In genomic region chr1:74816612-74817199, GRCm38 (mm10) we compare ENCODE assay signal across 8 mouse cellular contexts. TPM values are rescaled to one million over a fixed set of nuclear protein-coding genes. Genes with fewer than 3 reads are reported as not detected.
DNase-seq lines count a peak whose midpoint lies in the region; ATAC-seq and TF ChIP-seq lines count a peak whose summit lies in the region.

No protein-coding gene starts in this region.

- peak overlapping the region; percentile 70 for H3K4me2 ChIP-seq in lung, embryonic 14.5 days

- H3K9me3 ChIP-seq in MEL (replicated peaks; ENCODE audit: insufficient read depth, low read length) = no peaks in the 10 kb centered on the region
- H3K9me3 ChIP-seq in lung, embryonic 14.5 days (ENCODE audit: low read depth, low read length) = no peaks in the 10 kb centered on the region

- no peak for TF ChIP-seq RAD21 in MEL (IDR thresholded peaks at IDR 0.05; ENCODE audit: low read depth, low read length)

- WGBS in lung, embryonic 14.5 days = 4% methylated on average over 38 of the region's 38 CpGs

- peak overlapping the region; percentile 91 for H3K27ac ChIP-seq in MEL (ENCODE audit: control insufficient read depth, low read depth, low read length)
- peak overlapping the region; percentile 81 for H3K27ac ChIP-seq in lung, embryonic 14.5 days (ENCODE audit: low read depth)

- H3K4me1 ChIP-seq in MEL (ENCODE audit: control insufficient read depth in 1 of 2, insufficient read depth in 2 of 2, low read length in 2 of 2) = peaks cover 0 to 7% of the 10 kb centered on the region in 2 experiments; a peak in 2 of 4 replicates
- H3K4me1 ChIP-seq in lung, embryonic 14.5 days (ENCODE audit: insufficient read depth) = no peaks in the 10 kb centered on the region

- peak; percentile 97 for ATAC-seq in hematopoietic stem cell, adult 5-6 weeks (replicated peaks in 1 of 2; ENCODE audit: insufficient read depth in 1 of 2, low FRiP score in 2 of 2, low TSS enrichment in 1 of 2, low read depth in 1 of 2, poor library complexity in 2 of 2, severe bottlenecking in 2 of 2)
- ATAC-seq in lung, embryonic 14.5 days (ENCODE audit: insufficient read depth) = peak; percentile 84
- ATAC-seq in neutrophil, adult 5-6 weeks (ENCODE audit: extremely low read depth, insufficient number of reproducible peaks, low FRiP score, poor library complexity, severe bottlenecking) = peak; percentile 83

- peaks cover 0 to 12% of the 10 kb centered on the region in 2 experiments; a peak in 2 of 4 replicates for H3K36me3 ChIP-seq in MEL (ENCODE audit: control insufficient read depth in 1 of 2, insufficient read depth in 2 of 2, low read length in 2 of 2)
- H3K36me3 ChIP-seq in lung, embryonic 14.5 days (ENCODE audit: insufficient read depth) = no peaks in the 10 kb centered on the region

- peak overlapping the region; percentile 78 to 99 for H3K4me3 ChIP-seq in MEL (ENCODE audit: control insufficient read depth in 1 of 2, insufficient read depth in 1 of 2, low read depth in 2 of 2, low read length in 2 of 2)
- peak overlapping the region; percentile 59 for H3K4me3 ChIP-seq in lung, embryonic 14.5 days (ENCODE audit: low read depth, low read length)

- DNase-seq in MEL (ENCODE audit: low read depth, low spot score) = peak; percentile 94
- DNase-seq in cerebellum, adult 8-10 months = peak; percentile 88
- DNase-seq in forelimb bud, embryonic 11.5 days (ENCODE audit: low read depth, low spot score) = peak; percentile 95
- DNase-seq in layer of hippocampus, adult 8-10 months (ENCODE audit: low spot score in 2 of 2) = peak; percentile 85 to 86
- DNase-seq in lung, embryonic 14.5 days = peak; percentile 96
- DNase-seq in testis, postnatal 14 days (ENCODE audit: low spot score) = peak; percentile 93

- peaks cover 5% of the 10 kb centered on the region; the same call in 1 of the 2 replicates for H3K79me2 ChIP-seq in MEL (ENCODE audit: control insufficient read depth, insufficient read depth, low read length, poor library complexity)

- peak; percentile 89 to 98 for TF ChIP-seq POLR2A in MEL (IDR thresholded peaks at IDR 0.05; ENCODE audit: control insufficient read depth in 1 of 2, insufficient read depth in 1 of 2, low read depth in 1 of 2, low read length in 2 of 2, poor library complexity in 1 of 2)

- 0 out of 4 replicates have a peak, but pooled peaks cover 0 to 1% of the 10 kb centered on the region in 2 experiments for H3K27me3 ChIP-seq in MEL (ENCODE audit: control insufficient read depth in 1 of 2, insufficient read depth in 2 of 2, low read length in 2 of 2)
- H3K27me3 ChIP-seq in lung, embryonic 14.5 days (ENCODE audit: insufficient read depth, low read length) = no peaks in the 10 kb centered on the region

- TF ChIP-seq EP300 in MEL (IDR thresholded peaks at IDR 0.05; ENCODE audit: low read depth in 1 of 2, low read length in 2 of 2) = no peak

- peak overlapping the region; percentile 100 for H3K9ac ChIP-seq in MEL (ENCODE audit: control insufficient read depth, low read depth, low read length, poor library complexity, severe bottlenecking)
- H3K9ac ChIP-seq in lung, embryonic 14.5 days = peak overlapping the region; percentile 68

- no peak for TF ChIP-seq CTCF in MEL (IDR thresholded peaks at IDR 0.05 in 2 of 3, conservative IDR thresholded peaks at IDR 0.05 in 1 of 3; ENCODE audit: control insufficient read depth in 1 of 3, insufficient read depth in 1 of 3, low read depth in 2 of 3, low read length in 3 of 3, poor library complexity in 1 of 3, severe bottlenecking in 1 of 3)
- TF ChIP-seq CTCF in lung, embryonic 14.5 days (IDR thresholded peaks at IDR 0.05; ENCODE audit: low read depth) = no peak

TF ChIP-seq in MEL, 35 proteins besides CTCF, POLR2A, EP300 and RAD21:
- peak; percentile 96; the same call in 1 of the 2 replicates for TF ChIP-seq UBTF (IDR thresholded peaks at IDR 0.05; ENCODE audit: borderline replicate concordance, insufficient read depth, low read depth, low read length)
- TF ChIP-seq HCFC1 (IDR thresholded peaks at IDR 0.05; ENCODE audit: low read depth, low read length) = peak; percentile 79
- TF ChIP-seq MAFK (IDR thresholded peaks at IDR 0.05; ENCODE audit: borderline replicate concordance, low read depth, low read length) = peak; percentile 71; the same call in 1 of the 2 replicates
- no peak for TF ChIP-seq MEF2A (IDR thresholded peaks at IDR 0.05; ENCODE audit: extremely low read depth, insufficient replicate concordance, low read depth, low read length, poor library complexity, severe bottlenecking)
- TF ChIP-seq SIN3A (IDR thresholded peaks at IDR 0.05; ENCODE audit: low read length) = peak; percentile 79; the same call in 1 of the 2 replicates
- TF ChIP-seq MYC (IDR thresholded peaks at IDR 0.05; ENCODE audit: low read depth, low read length) = peak; percentile 66; the same call in 1 of the 2 replicates
- TF ChIP-seq TCF12 (IDR thresholded peaks at IDR 0.05; ENCODE audit: low read depth, low read length) = peak; percentile 45
- TF ChIP-seq ETS1 (IDR thresholded peaks at IDR 0.05; ENCODE audit: low read depth, low read length) = 0 out of 2 replicates have a peak, but pooled peaks have one; percentile 4
- TF ChIP-seq ZMIZ1 (IDR thresholded peaks at IDR 0.05; ENCODE audit: low read depth, low read length) = peak; percentile 92
- TF ChIP-seq NELFE (IDR thresholded peaks at IDR 0.05; ENCODE audit: low read depth, low read length) = peak; percentile 96
- no peak for TF ChIP-seq BHLHE40 (IDR thresholded peaks at IDR 0.05; ENCODE audit: borderline replicate concordance, low read depth, low read length)
- TF ChIP-seq CHD1 (IDR thresholded peaks at IDR 0.05; ENCODE audit: low read depth, low read length) = no peak
- peak; percentile 94 for TF ChIP-seq CHD2 (IDR thresholded peaks at IDR 0.05; ENCODE audit: low read length)
- TF ChIP-seq TBP (IDR thresholded peaks at IDR 0.05; ENCODE audit: low read depth, low read length) = peak; percentile 99
- peak; percentile 88 for TF ChIP-seq POLR2AphosphoS2 (IDR thresholded peaks at IDR 0.05; ENCODE audit: low read length)
- TF ChIP-seq ELF1 (IDR thresholded peaks at IDR 0.05; ENCODE audit: low read depth, low read length) = peak; percentile 94
TF ChIP-seq in MEL: peak in this region for 13.

RNA-seq across cellular contexts. Expression of gene Wnt10a, which starts 25.4 kb away (rescaled TPM):
- total RNA-seq in MEL (2012; rRNA removed) = not detected in 2 replicates
- polyA plus RNA-seq in MEL (2012; ENCODE audit: insufficient read depth in 1 of 2, insufficient read length in 2 of 2, low read depth in 1 of 2, low replicate concordance in 2 of 2, missing spikeins in 1 of 2) = not detected
- total RNA-seq in hematopoietic stem cell, adult 5-6 weeks (2017) = not detected in 2 replicates
- 1 to 10 TPM; 2.5 to 4.3 (median 3.3) TPM for total RNA-seq in layer of hippocampus, adult 8-10 months (2022)
- not detected in 2 replicates for polyA plus RNA-seq in lung, embryonic 14.5 days (2014; fragmentation: Nextera tagmentation; extraction: Ambion mirVana)
- not detected in 2 replicates for total RNA-seq in neutrophil, adult 5-6 weeks (2017)

RNA-seq across cellular contexts. Expression of gene Cdk5r2, which starts 38.0 kb away (rescaled TPM):
- total RNA-seq in MEL (2012; rRNA removed) = not detected in 2 replicates
- polyA plus RNA-seq in MEL (2012; ENCODE audit: insufficient read depth in 1 of 2, insufficient read length in 2 of 2, low read depth in 1 of 2, low replicate concordance in 2 of 2, missing spikeins in 1 of 2) = not detected
- total RNA-seq in hematopoietic stem cell, adult 5-6 weeks (2017) = not detected in 2 replicates
- total RNA-seq in layer of hippocampus, adult 8-10 months (2022) = 100 to 1,000 TPM; 159 to 177 (median 168) TPM
- not detected in 2 replicates for polyA plus RNA-seq in lung, embryonic 14.5 days (2014; fragmentation: Nextera tagmentation; extraction: Ambion mirVana)
- total RNA-seq in neutrophil, adult 5-6 weeks (2017) = not detected in 2 replicates

RNA-seq across cellular contexts. Expression of gene Wnt6, which starts 45.0 kb away (rescaled TPM):
- 0.20 TPM in 1 of 2 replicates, not detected in the other for total RNA-seq in MEL (2012; rRNA removed)
- polyA plus RNA-seq in MEL (2012; ENCODE audit: insufficient read depth in 1 of 2, insufficient read length in 2 of 2, low read depth in 1 of 2, low replicate concordance in 2 of 2, missing spikeins in 1 of 2) = not detected
- not detected in 2 replicates for total RNA-seq in hematopoietic stem cell, adult 5-6 weeks (2017)
- total RNA-seq in layer of hippocampus, adult 8-10 months (2022) = 1 to 10 TPM; 1.0 to 1.7 (median 1.4) TPM
- polyA plus RNA-seq in lung, embryonic 14.5 days (2014; fragmentation: Nextera tagmentation; extraction: Ambion mirVana) = 0.53 and 0.57 TPM in 2 replicates
- total RNA-seq in neutrophil, adult 5-6 weeks (2017) = not detected in 2 replicates

Comparison
In these comparisons a context has a peak if more than half of its experiments do, and no peak if none do; other contexts are left out.
1. Peak in every context shown above with its lines: DNase-seq, ATAC-seq, H3K4me3 ChIP-seq and H3K27ac ChIP-seq.
2. RNA of gene Cdk5r2, which starts 38.0 kb away (total RNA-seq): 159 to 177 TPM in layer of hippocampus, adult 8-10 months; not detected in MEL, not detected in hematopoietic stem cell, adult 5-6 weeks and not detected in neutrophil, adult 5-6 weeks; every median in the first group is over 100 times any median in the second.